Mouse (Mus musculus) kidney, postnatal 25 days (tissue): ENCODE measurements around the gene Sirt4.
A peak's percentile ranks its signal among the peaks of the same experiment; 100 is the strongest.
"Not testable (repeated sequence)": the region's sequence is repeated elsewhere in the genome, so short reads cannot be mapped to it uniquely, and the experiment has no call there.

Experiments used
- DNase-seq, 2 experiments: peaks; one replicate each; pipeline ENCODE4 v3.0.0; 2021; ENCODE audit warnings: mixed read lengths in 2 of 2

The Sirt4 gene

DNA sequence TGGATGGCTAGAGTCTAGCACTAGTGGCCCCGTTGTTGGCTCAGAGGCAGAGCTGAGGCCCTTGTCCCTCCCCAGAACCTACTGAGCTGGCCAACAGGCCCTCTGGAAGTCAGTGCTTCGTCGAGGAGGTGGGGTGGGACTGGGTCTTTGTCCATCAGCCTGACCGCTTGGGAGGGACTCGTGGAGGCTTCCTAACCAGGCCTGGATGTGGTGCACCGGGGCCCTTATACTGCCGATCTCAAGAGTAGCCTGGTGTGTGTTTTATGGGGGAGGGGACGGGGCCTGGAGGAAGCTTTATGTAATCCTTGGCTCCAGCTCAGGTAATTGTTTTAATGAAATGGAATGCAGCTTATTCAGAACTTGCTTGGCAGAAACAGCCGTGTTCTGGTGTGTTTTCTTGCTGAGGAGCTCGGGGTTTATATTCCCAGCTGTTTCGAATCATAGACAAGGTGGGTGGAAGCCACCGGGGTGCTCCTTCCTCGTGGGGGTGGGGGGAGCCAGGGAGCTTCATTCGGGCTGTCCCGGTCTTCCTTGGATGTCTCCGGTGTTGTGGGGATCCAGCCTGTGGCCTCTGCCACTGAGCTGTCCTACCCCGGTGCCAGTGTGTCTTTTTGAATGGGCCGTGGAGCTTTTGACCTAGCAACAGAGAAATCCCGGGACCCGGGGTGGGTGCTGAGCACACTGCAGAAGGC lies 30.5 kb upstream of the Sirt4 start:
- peak; percentile 67 to 89 for DNase-seq

DNA sequence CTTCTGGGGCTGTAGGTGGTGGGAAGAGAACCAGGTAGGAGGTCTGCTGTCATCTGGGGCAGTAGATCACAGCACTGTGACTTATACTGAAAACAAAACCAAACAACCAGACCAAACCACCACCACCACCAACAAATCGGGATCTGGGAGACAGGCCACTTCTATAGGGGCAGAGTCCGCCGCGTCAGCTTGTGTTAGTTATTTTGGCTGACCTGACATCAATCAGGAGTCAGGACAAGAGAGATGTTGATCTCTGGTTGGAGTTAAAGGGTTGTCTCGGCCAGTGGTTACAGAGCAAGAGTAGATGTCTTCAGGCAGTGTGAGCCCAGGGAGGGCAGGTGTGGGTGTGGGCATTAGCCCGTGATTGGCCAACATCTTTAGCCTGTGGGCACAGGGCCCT lies 29.8 kb upstream of the Sirt4 start:
- DNase-seq: no peak

DNA sequence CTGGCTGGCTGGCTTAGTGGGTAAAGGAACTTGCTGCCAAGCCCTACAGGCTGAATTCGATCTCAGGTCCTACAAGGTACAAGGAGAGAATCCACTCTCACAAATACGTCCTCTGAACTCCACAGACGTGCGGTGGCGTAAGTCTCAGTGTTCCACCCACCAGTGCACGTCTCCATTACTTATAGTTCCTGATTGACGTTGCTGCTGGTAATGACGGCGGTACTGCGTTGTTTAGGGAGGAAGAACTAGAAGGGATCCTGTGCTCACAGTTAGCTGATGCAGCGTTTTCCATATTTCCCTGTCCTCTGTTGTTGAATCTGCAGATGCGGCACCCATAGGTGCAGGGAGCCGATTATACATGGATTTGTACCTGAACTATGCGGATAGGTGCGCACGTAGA lies 29.2 kb upstream of the Sirt4 start:
- no peak for DNase-seq

DNA sequence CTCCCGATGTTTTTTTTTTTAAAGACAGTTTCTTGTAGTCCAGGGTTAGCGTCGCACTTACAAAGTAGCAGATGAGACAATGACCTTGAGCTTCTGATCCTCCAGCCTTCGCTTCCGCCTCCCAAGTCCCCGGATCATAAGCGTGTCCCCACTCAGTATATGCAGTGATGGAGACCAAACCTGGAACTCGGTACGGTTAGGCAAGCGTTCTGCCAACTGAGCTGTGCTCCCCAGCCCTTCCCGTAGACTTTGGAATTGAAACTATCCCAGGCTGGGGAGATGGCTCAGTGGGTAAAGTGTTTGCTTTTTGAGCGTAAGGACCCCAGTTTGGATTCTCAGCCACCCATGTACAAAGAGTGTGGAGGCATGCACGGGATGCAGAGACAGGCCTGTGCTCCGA lies 28.7 kb upstream of the Sirt4 start:
- no peak for DNase-seq

DNA sequence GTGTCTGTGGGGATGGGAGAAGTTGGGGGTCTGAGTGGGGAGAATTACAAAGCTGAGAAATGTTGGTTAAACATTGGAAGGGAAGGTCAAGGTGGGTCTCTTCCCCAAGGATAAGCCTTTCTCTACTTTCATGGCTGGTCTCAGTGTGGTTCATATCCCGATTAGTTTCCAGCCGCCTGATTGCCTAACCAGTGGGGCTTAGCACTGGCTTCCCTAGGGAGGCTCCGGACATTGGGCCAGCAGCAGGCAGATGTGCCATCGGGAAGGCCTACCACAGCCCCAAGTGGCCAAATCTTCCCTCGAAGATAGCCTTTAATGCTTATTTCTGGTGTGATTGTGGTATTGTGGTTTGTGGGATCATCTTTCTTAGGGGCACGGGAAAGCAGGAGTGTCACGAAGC lies 27.9 kb upstream of the Sirt4 start:
- no peak for DNase-seq

DNA sequence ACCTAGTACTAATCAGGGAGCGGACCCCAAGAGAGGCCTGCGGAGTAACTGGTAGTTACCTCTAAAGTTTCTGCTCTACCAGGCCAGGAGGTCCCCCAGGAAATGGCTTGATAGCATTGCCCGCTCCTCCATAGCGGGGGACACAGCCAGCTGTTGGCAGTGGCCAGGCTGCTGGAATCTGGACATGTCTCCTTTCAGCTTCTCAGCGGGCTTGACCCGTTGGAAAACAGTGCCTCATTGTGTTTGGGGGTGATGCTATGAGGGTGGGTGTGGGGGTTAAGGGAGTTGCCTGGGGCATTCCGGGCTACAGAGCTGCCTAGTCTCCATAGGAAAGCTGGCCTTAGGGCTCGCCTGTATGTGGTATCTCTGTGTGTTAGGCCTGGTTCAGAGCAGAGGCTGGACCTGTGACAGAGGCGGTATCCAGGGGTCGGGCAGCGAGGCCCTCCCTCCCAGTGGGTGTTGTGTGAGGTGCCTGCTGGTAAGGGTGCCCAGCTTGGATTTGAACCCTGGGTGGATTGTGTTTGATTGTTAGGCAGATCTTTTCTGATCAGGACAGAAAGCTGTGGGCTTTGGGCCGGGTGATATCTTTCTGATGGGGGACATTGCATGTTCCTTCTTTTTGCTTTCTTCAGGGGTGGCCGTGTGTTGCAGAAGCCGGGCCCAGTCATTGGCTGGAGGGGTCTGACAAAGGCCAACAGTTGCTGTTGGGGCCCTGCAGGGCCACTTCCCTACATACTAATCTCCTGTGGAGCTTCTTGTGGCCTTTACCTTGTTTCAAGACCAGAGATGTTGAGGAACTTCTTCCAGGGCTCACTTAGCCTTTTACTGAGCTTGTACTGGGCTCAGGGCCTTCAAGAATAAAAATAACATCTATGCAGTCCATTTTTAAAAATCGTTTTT lies 25.5 kb upstream of the Sirt4 start:
- peak in 1 of 2 experiments; percentile 51 for DNase-seq

DNA sequence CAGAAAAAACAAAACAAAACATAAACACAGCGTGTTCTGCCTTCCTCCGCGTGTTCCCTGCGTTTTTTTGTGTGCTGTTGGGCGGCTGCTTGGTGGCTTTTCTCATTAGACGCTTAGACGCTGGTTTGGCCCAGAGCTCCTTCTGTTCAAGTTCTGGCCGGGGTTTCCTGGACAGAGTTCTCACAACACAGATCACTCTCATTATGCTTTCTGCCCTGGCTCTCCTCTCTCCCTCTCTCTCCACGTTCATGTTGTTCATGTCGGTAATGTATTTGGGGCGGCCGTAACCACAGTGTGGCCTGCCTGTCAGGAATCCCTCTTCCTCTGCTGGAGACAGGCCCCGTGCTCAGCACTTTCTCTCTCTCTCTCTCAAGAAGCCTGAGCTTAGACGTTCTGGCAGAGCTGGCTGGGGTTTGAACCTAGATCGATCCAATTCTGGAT lies 24.8 kb upstream of the Sirt4 start:
- DNase-seq: peak; percentile 65 to 82

DNA sequence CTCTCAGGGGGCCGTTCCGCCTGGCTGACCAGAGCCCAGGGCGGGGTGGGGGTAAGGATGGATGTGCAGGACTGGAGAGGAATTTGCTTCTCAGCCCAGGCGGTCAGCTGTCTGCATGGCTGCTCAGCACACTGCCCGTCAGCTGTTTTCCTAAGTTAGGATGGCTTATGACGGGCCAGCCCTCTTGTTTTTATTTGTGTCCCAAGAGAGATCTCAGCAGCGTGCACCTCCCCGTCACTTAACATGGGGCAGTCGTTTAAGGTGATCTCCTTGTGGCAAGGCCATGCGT lies 24.3 kb upstream of the Sirt4 start:
- peak; percentile 87 to 96 for DNase-seq

DNA sequence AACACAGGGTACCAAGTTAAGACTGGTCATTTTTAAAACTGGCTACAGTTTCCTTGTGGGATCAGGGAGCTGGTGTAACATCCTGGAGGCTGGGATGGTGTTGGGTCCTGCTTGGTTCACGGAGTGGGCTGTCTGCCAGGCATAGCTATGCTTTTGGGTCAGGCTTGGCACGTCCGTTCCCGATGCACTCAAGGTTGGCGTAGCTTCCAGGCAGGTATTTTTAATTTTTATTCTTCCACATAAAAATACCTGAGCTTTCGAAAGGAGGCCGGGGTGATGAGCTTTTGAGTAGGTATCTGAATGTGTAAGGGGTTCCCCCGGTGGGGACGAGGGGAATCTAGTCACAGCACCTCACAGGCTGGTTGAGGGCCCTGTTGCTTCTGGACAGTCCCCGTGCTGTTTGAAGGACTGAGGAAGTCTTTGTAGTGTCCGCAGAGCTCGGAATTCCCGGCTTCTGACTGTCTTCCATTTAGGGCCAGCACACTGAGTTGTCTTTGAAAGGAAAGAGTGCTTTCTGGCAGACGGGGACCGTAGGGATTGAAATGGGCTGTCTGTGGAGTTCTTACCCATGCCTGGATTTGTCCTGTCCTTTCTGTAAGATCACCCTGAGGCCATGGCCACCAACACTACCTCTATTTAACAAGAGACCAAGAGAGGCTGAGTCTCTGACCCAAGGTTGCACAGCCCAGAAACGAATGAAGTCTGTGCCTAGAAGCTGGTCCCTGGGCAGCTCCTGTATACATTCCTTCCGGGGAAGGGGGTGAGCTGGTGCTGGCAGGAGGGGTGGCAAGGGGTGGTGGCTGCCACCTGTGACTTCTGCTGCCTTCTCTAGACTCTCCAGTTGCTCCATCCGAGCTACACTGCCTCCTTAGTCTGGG lies 23.7 kb upstream of the Sirt4 start:
- peak; percentile 89 to 91 for DNase-seq

DNA sequence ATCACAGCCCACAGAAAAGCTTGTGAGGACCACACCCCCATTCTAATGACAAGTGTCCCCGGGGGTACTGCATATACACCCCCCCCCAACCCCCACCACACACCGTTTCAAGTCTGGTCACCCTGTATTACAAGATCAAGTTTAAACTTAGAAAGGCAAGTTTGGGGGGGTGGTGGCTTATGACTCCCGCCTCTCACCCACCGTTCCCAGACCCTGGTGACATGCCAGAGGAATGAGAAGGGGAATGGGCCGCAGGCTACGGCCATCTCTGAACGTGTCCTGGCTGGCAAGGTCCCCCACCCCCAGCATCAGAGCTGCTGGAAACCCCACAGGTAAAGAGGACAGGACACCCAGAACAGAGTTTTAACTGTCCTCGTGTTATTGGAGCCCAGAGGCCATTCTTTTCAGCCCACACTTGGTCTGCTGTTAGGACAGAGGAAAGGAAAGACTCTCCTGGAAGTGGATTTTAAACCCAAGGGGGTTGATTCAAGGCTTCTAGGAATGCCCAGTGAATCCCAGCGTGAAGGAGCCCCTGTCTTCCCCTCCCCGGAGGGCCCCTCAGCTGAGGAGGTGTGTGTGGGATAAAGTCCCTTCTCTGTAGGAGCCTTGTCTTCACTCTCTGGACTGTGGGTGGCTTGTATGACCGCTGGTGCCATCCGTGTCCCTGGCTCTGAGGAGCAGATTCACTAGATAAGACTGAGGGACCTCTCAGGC lies 22.9 kb upstream of the Sirt4 start:
- DNase-seq: no peak

DNA sequence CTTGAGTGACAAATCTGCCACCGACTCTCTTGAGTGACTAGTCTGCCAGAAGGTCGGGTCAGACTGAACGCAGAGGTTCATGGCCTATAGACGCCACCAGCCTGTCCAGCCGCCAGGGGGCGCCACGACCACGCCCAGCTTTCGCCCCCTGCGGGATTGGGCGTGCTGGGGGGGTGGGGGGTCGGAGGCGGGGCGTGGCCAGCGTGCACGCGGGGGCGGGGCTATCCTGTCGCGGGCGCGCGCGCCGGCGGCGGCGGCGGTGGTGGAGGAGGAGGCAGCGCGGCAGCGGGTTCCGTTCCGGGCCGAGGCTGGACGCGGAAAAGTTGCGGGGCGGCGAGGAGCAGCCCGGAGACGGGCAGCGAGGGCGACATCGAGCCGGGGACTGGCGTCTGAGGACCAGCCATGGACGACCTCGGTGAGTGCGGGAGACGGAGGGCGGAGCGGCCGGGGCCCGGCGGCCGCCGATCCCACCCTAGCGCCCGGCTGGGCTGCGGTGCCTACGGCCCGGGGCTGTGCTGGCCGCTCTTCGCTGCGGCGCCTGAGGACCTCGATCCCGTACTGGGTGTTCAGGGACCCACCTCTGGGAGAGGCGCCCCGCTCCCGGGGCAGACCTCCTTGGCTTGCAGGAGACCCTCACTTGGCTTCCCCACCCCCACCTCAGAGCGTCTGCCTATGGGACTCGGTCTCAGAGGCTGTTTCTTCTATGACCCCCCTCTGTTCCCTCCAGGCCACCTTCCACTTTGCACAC lies 22.1 kb upstream of the Sirt4 start, which contains the start of gene Pxn:
TSS of gene Pxn (plus strand) at position 223 of the 748 bp plus-strand sequence.
- peak; percentile 93 to 94 for DNase-seq

DNA sequence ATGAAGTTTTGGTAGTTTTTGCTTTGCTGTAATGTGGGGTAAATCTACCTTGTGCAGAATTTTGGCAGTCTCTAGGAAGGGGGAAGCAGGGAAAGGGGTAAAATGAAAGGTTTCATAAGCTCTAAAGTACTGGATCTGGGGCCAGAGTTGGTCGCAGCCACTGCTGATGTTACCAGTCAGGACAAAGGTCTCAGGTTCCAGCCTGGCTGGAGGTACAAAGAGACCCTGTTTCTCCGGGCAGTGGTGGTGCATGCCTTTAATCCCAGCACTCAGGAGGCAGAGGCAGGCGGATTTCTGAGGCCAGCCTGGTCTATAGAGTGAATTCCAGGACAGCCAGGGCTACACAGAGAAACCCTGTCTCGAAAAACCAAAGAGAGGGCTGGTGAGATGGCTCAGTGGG lies 21.1 kb upstream of the Sirt4 start:
- DNase-seq: not testable (repeated sequence)

DNA sequence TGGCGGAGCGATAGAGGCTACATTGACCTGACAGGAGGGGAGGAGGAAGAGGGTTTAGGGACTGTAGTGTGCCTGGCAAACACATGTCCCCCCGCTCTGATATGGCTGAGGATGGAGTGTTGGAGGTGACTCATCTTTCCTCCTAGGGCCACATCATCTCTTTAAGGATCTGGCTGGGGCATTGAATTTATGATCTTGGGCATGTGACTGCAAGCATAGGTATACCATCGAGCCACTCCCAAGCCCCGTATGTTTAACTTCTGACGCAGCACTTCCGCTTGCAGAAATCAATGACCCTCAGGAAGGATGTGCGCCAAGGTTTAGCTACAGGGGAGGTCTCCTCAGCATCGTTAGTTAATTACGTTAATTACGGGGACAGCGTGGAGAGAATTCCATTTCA lies 18.5 kb upstream of the Sirt4 start:
- no peak for DNase-seq

DNA sequence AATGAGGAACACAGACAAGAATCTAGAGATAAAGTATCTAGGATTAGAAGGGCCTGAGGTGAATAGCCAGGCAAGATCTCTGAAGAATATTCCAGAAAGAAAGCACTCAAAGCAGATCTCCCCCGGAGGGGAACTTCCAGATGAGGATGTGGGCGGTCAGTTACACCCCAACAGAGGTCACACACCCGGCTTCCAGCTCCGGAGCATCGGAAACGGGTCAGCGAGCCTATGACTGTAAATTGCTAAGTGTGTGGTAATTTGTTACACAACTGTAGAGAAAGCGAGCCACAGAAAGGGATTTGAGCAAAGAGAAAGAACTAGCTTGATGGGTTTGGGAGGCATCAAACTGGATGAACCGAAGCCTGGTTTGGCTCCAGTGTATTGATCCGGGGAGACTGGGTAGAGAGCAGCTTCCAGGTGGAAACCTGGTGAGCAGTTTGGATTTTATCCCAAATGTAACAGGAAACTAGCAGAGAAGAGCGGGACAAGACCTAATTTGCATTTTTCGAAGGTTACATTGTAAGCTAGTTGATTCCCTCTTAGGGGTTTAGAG lies 15.9 kb upstream of the Sirt4 start:
- DNase-seq: peak; percentile 57 to 82

DNA sequence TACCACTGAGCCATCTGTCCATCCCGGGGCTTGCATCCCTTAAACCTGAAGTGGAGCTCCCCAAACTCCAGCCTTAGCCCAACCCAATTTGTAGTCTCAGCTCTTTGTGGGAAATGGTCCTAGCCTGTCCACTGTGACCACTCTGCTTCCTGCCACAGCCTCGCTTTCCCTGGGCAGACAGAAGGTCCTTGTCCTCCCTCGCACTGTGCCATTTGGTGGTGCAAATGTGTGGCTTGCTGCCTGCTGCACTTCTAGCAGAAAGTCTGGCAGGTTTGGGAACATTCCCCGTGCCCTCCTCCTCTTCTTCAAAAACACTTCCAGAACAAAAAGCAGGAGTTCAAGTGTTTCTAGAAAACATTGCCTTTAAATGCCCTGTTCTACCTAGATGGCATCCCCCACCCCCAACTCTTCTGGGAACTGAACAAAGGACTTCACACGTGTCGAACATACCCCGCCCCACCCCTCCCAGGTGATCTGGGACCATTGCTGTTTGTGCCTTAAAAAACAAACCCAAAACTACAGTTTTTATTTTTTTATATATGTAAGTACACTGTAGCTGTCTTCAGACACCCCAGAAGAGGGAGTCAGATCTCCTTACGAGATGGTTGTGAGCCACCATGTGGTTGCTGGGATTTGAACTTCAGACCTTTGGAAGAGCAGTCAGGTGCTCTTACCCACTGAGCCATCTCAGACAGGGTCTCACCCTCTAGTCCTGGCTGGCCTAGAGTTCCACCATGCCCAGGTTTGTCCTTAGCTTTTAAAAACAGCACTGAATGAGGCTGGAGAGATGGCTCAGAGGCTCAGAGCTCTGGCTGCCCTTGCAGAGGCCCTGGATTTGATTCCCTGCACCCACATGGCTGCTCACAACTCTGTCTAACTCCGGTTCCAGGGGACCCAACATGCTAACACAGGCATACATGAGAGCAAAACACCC lies 14.0 kb upstream of the Sirt4 start:
- DNase-seq: no peak

DNA sequence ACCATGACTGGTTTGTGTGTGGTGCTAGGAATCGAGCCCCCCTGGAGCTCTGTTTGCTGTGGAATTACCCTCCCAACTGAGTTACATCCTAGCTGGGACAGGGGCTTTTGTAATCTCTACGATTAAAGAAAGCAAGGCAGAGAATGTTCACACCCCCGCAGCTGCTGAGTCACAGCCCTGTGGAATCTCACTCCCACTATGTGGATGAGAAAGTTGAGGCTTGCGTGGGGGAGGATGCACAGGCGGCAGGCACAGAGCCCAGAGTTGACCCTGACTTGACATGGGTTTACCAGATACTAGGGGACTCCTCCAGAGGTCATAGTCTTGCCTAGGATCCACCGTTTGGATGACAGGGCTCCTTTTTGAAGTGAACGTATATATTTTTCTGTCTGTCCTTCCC lies 12.5 kb upstream of the Sirt4 start:
- DNase-seq: peak in 1 of 2 experiments; percentile 27

DNA sequence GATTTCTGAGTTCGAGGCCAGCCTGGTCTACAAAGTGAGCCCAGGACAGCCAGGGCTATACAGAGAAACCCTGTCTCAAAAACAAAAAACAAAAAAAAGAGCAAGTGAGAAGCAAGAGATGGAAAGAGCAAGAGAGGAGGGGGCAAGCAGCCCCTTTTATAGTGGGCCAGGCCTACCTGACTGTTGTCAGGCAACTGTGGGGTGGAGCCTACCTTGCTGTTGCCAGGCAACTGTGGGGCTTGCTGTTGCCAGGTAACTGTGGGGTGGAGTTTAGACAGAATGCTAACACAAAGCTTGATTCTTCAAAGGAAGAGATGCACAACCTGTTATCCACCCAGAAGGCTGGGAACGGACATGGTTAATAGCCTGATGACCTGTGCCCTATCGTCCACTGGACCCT lies 11.1 kb upstream of the Sirt4 start:
- DNase-seq: peak in 1 of 2 experiments; percentile 34

DNA sequence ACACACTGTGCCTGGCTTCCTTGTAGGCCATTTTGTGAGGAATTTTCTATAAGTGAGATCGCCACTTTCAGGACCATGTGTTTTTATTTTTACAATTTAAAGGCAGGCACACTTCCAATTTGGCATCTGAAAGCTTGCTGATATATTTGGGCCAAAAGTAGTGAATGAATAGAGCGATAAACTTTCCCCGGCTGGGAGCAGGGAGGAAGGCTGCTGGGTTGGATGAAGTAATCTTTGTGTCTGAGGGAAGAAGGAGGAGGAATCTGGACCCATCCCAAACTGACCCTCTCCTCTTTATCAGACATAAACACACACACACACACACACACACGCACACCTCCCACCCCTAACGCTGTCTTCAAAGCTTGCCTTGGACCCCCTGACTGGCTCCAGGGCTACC lies 8.9 kb upstream of the Sirt4 start:
- no peak for DNase-seq

DNA sequence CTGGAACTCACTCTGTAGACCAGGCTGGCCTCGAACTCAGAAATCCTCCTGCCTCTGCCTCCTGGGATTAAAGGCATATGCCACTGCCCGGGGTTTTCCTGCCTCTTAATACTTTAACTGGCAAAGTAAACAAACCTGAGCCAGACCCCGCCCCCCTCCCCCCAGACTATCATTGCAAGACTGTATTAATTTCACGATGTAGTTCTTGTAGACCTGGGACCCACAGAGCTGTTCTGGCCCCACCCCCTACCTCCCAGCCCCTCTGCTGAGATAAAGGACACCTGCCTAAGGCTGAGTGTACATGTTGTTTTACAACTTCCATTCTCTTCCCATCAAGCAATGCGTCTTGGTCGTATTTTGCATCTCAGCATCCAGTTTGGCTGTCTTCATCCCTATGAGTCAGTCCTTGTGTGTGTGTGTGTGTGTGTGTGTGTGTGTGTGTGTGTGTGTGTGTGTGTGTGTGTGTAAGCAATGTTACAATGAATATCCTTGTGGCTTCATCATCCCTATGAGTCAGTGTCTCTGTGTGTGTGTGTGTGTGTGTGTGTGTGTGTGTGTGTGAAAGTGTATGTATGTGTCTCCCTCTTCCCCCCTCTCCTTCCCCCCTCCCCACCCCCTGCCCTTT lies 8.3 kb upstream of the Sirt4 start:
- no peak for DNase-seq
